Mouse (Mus musculus): Measurements from ENCODE around the gene Met. TPM values are rescaled to one million over a fixed set of nuclear protein-coding genes. Genes with fewer than 3 reads are reported as not detected.

Met gene
- total and polyA plus RNA-seq, 2 experiments from 2014 or later = 0.46 to 3.2 TPM

- ATAC-seq (ENCODE audit: low FRiP score) (no peak), DNase-seq (ENCODE audit: low spot score) (no peak)
- H3K9ac ChIP-seq (replicated peaks; ENCODE audit: low read length, poor library complexity, severe bottlenecking) = no peak overlapping the region
- no peaks in the 10 kb centered on the region for H3K36me3 ChIP-seq (ENCODE audit: insufficient read depth, low read length)
- H3K9me3 ChIP-seq (ENCODE audit: low read length) = no peaks in the 10 kb centered on the region
- no peaks in the 10 kb centered on the region for H3K4me1 ChIP-seq (ENCODE audit: insufficient read depth, low read length)
- no peak for TF ChIP-seq CTCF (IDR thresholded peaks at IDR 0.05)
- no peak overlapping the region for H3K4me3 ChIP-seq (ENCODE audit: low read depth, low read length)
- WGBS = 41% methylated on average over 8 of the region's 8 CpGs
- H3K27me3 ChIP-seq (ENCODE audit: insufficient read depth, low read length) = no peaks in the 10 kb centered on the region
- H3K4me2 ChIP-seq (ENCODE audit: low read depth, low read length, poor library complexity, severe bottlenecking) = no peak overlapping the region
- H3K27ac ChIP-seq (ENCODE audit: low read depth, low read length) = peak overlapping the region; percentile 8; the same call in 1 of the 2 replicates
Measured at GRCm38 (mm10) chr6:17521901-17522717, 58.5 kb downstream of the Met start.

GRCm38 (mm10) chr6:17522917-17523316 lies 59.3 kb downstream of the Met start:
- TF ChIP-seq CTCF (IDR thresholded peaks at IDR 0.05) = no peak
- Histone ChIP-seq H3K27me3 (ENCODE audit: insufficient read depth, low read length) (no peaks in the 10 kb centered on the region), H3K36me3 (ENCODE audit: insufficient read depth, low read length) (no peaks in the 10 kb centered on the region), H3K4me1 (ENCODE audit: insufficient read depth, low read length) (no peaks in the 10 kb centered on the region), H3K9ac (replicated peaks; ENCODE audit: low read length, poor library complexity, severe bottlenecking) (no peak overlapping the region), H3K9me3 (ENCODE audit: low read length) (no peaks in the 10 kb centered on the region), H3K4me2 (ENCODE audit: low read depth, low read length, poor library complexity, severe bottlenecking) (no peak overlapping the region), H3K27ac (ENCODE audit: low read depth, low read length) (no peak overlapping the region), H3K4me3 (ENCODE audit: low read depth, low read length) (no peak overlapping the region)
- ATAC-seq (ENCODE audit: low FRiP score) (no peak), DNase-seq (ENCODE audit: low spot score) (no peak)
- 76% methylated on average over 4 of the region's 4 CpGs for WGBS

- no peak overlapping the region for H3K4me2 ChIP-seq (ENCODE audit: low read depth, low read length, poor library complexity, severe bottlenecking)
- H3K9ac ChIP-seq (replicated peaks; ENCODE audit: low read length, poor library complexity, severe bottlenecking) = no peak overlapping the region
- ATAC-seq (ENCODE audit: low FRiP score) (no peak), DNase-seq (ENCODE audit: low spot score) (no peak)
- H3K4me3 ChIP-seq (ENCODE audit: low read depth, low read length) = no peak overlapping the region
- 51% methylated on average over 6 of the region's 6 CpGs for WGBS
- no peaks in the 10 kb centered on the region for H3K27me3 ChIP-seq (ENCODE audit: insufficient read depth, low read length)
- no peaks in the 10 kb centered on the region for H3K36me3 ChIP-seq (ENCODE audit: insufficient read depth, low read length)
- no peak for TF ChIP-seq CTCF (IDR thresholded peaks at IDR 0.05)
- no peak overlapping the region for H3K27ac ChIP-seq (ENCODE audit: low read depth, low read length)
- H3K4me1 ChIP-seq (ENCODE audit: insufficient read depth, low read length) = no peaks in the 10 kb centered on the region
- H3K9me3 ChIP-seq (ENCODE audit: low read length) = no peaks in the 10 kb centered on the region
Measured at GRCm38 (mm10) chr6:17529490-17530269, 66.1 kb downstream of the Met start.

- Histone ChIP-seq H3K4me1 (ENCODE audit: insufficient read depth, low read length) (no peaks in the 10 kb centered on the region), H3K27me3 (ENCODE audit: insufficient read depth, low read length) (no peaks in the 10 kb centered on the region), H3K9ac (replicated peaks; ENCODE audit: low read length, poor library complexity, severe bottlenecking) (no peak overlapping the region), H3K27ac (ENCODE audit: low read depth, low read length) (no peak overlapping the region), H3K9me3 (ENCODE audit: low read length) (no peaks in the 10 kb centered on the region), H3K36me3 (ENCODE audit: insufficient read depth, low read length) (no peaks in the 10 kb centered on the region), H3K4me2 (ENCODE audit: low read depth, low read length, poor library complexity, severe bottlenecking) (no peak overlapping the region), H3K4me3 (ENCODE audit: low read depth, low read length) (no peak overlapping the region)
- no peak for TF ChIP-seq CTCF (IDR thresholded peaks at IDR 0.05)
- no peak for DNase-seq (ENCODE audit: low spot score)
- ATAC-seq (ENCODE audit: low FRiP score) = no peak
- WGBS = 91% methylated on average over 8 of the region's 8 CpGs
Measured at GRCm38 (mm10) chr6:17541615-17542014, 78.0 kb downstream of the Met start.

GRCm38 (mm10) chr6:17542383-17542782 lies 78.8 kb downstream of the Met start:
- no peaks in the 10 kb centered on the region for H3K36me3 ChIP-seq (ENCODE audit: insufficient read depth, low read length)
- no peaks in the 10 kb centered on the region for H3K4me1 ChIP-seq (ENCODE audit: insufficient read depth, low read length)
- no peaks in the 10 kb centered on the region for H3K9me3 ChIP-seq (ENCODE audit: low read length)
- no peak overlapping the region for H3K27ac ChIP-seq (ENCODE audit: low read depth, low read length)
- ATAC-seq (ENCODE audit: low FRiP score) = no peak
- no peak overlapping the region for H3K4me3 ChIP-seq (ENCODE audit: low read depth, low read length)
- H3K9ac ChIP-seq (replicated peaks; ENCODE audit: low read length, poor library complexity, severe bottlenecking) = no peak overlapping the region
- WGBS = 91% methylated on average over 7 of the region's 7 CpGs
- no peak overlapping the region for H3K4me2 ChIP-seq (ENCODE audit: low read depth, low read length, poor library complexity, severe bottlenecking)
- TF ChIP-seq CTCF (IDR thresholded peaks at IDR 0.05) = no peak
- H3K27me3 ChIP-seq (ENCODE audit: insufficient read depth, low read length) = no peaks in the 10 kb centered on the region
- no peak for DNase-seq (ENCODE audit: low spot score)

GRCm38 (mm10) chr6:17545480-17545879 lies 81.9 kb downstream of the Met start:
- H3K9me3 ChIP-seq (ENCODE audit: low read length) = no peaks in the 10 kb centered on the region
- H3K4me3 ChIP-seq (ENCODE audit: low read depth, low read length) = no peak overlapping the region
- H3K4me2 ChIP-seq (ENCODE audit: low read depth, low read length, poor library complexity, severe bottlenecking) = no peak overlapping the region
- H3K4me1 ChIP-seq (ENCODE audit: insufficient read depth, low read length) = no peaks in the 10 kb centered on the region
- no peak overlapping the region for H3K9ac ChIP-seq (replicated peaks; ENCODE audit: low read length, poor library complexity, severe bottlenecking)
- no peaks in the 10 kb centered on the region for H3K36me3 ChIP-seq (ENCODE audit: insufficient read depth, low read length)
- H3K27me3 ChIP-seq (ENCODE audit: insufficient read depth, low read length) = no peaks in the 10 kb centered on the region
- WGBS = 86% methylated on average over 9 of the region's 9 CpGs
- no peak for ATAC-seq (ENCODE audit: low FRiP score)
- no peak for TF ChIP-seq CTCF (IDR thresholded peaks at IDR 0.05)
- no peak for DNase-seq (ENCODE audit: low spot score)
- H3K27ac ChIP-seq (ENCODE audit: low read depth, low read length) = no peak overlapping the region
